Mouse (Mus musculus) myocyte (in vitro differentiated cells): ENCODE measurements around the gene Srarp.

Experiments used
- E2F4 ChIP-seq: IDR thresholded peaks from one replicate; pipeline ENCODE4 v1.6.1; 2011; ENCODE audit warnings: mild to moderate bottlenecking, control low read depth, moderate library complexity; ENCODE audit not compliant: insufficient read depth
- MAX ChIP-seq: IDR thresholded peaks from one replicate; pipeline ENCODE4 v1.6.1; 2011; ENCODE audit warnings: low read depth, mild to moderate bottlenecking, control low read depth
- POLR2A ChIP-seq: IDR thresholded peaks from one replicate; pipeline ENCODE4 v1.6.1; 2011; ENCODE audit warnings: low read depth, mild to moderate bottlenecking, control low read depth, moderate library complexity; ENCODE audit not compliant: insufficient read length
- USF1 ChIP-seq: IDR thresholded peaks from one replicate; pipeline ENCODE4 v1.6.1; 2011; ENCODE audit warnings: low read depth, mild to moderate bottlenecking, control low read depth, moderate library complexity

- TF ChIP-seq MAX = no peak
- TF ChIP-seq POLR2A = no peak
- TF ChIP-seq E2F4 = no peak
- TF ChIP-seq USF1 = no peak
Measured at GRCm38 (mm10) chr4:141478225-141478624, 42.3 kb upstream of the Srarp start.
